Mouse (Mus musculus) heart, postnatal 0 days (tissue): ENCODE measurements around the gene Gosr2.

ENCODE experiments used
- CTCF ChIP-seq: IDR thresholded peaks from 2 replicates; pipeline ENCODE4 v1.5.1; 2016; ENCODE audit warnings: antibody characterized with exemption, control low read depth, low read depth
- EP300 ChIP-seq: IDR thresholded peaks from 2 replicates; pipeline ENCODE4 v1.6.1; 2016; ENCODE audit warnings: antibody characterized with exemption, low read depth

DNA sequence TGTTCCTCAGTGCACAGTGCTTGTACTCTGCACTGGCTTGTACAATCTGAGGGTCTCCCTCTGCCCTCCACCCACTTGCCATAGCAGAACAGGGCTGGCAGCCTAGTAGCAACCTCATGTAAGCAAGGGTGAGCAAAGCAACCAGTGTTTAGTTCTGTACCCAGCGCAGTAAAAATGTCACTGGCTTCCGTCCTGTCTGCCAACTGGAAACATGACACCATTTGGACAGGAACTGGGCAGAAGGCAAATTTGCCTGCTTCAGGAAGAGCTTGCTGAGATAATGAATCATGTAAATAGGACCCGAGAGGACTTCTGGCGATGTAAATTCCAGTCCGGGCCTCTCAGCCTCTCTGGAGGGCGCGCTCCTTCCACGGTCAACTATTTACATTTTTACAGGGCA is 52.0 kb downstream of the Gosr2 start:
- TF ChIP-seq EP300 (no peak), CTCF (no peak)
